ENCODE assay signal across 8 mouse cellular contexts in the genomic region with DNA sequence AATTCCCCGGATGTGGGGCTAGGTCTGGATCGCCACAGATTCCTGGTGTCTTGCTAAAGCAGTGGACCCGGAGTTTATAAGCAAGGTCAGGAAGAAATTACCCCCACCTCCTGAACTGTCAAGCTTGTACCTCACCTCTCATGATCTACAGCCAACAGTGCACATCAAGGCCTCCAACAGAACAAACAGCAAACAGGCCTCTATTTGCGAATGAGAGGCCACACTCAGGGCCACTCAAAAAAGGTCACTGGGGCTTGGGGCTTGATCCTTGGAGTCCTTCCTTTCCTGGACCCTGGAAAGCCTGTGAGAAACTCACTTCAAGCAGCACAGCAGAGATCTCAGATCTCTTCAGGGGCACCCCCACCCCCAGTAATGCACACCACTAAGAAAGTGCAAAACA. TPM values are rescaled to one million over a fixed set of nuclear protein-coding genes. Genes with fewer than 3 reads are reported as not detected.
DNase-seq lines count a peak whose midpoint lies in the region; ATAC-seq and TF ChIP-seq lines count a peak whose summit lies in the region.

No protein-coding gene starts in this region.

- peak overlapping the region; percentile 99 for H3K9ac ChIP-seq in midbrain, embryonic 12.5 days (replicated peaks)

- peak overlapping the region; percentile 97; the same call in 1 of the 2 replicates for H3K4me3 ChIP-seq in kidney, adult 2 months (ENCODE audit: insufficient read depth, low read depth, low read length)
- H3K4me3 ChIP-seq in bone marrow, adult 2 months (replicated peaks; ENCODE audit: control insufficient read depth, low read depth, low read length) = peak overlapping the region; percentile 62
- peak overlapping the region; percentile 95 for H3K4me3 ChIP-seq in hindbrain, embryonic 10.5 days
- H3K4me3 ChIP-seq in midbrain, embryonic 12.5 days = peak overlapping the region; percentile 97

- H3K9me3 ChIP-seq in hindbrain, embryonic 10.5 days = no peaks in the 10 kb centered on the region
- no peaks in the 10 kb centered on the region for H3K9me3 ChIP-seq in midbrain, embryonic 12.5 days

- ATAC-seq in midbrain, embryonic 12.5 days (ENCODE audit: low FRiP score, low read depth) = no peak

- 20% methylated on average over 4 of the region's 4 CpGs for WGBS in kidney, adult 2 months
- 45% methylated on average over 4 of the region's 4 CpGs for WGBS in bone marrow, adult 2 months
- 40% methylated on average over 4 of the region's 4 CpGs for WGBS in hindbrain, embryonic 10.5 days
- WGBS in midbrain, embryonic 12.5 days = 38% methylated on average over 4 of the region's 4 CpGs

- H3K27ac ChIP-seq in kidney, adult 2 months (ENCODE audit: insufficient read depth, low read depth, low read length) = peak overlapping the region; percentile 21; the same call in 1 of the 2 replicates
- H3K27ac ChIP-seq in bone marrow, adult 2 months (ENCODE audit: control insufficient read depth, insufficient read depth, low read depth, low read length, poor library complexity) = no peak overlapping the region
- peak overlapping the region; percentile 99 for H3K27ac ChIP-seq in hindbrain, embryonic 10.5 days
- no peak overlapping the region for H3K27ac ChIP-seq in midbrain, embryonic 12.5 days (replicated peaks)

- no peaks in the 10 kb centered on the region for H3K27me3 ChIP-seq in kidney, adult 2 months (replicated peaks; ENCODE audit: control insufficient read depth, insufficient read depth, low read length)
- H3K27me3 ChIP-seq in hindbrain, embryonic 10.5 days (ENCODE audit: insufficient read depth, poor library complexity, severe bottlenecking) = no peaks in the 10 kb centered on the region
- H3K27me3 ChIP-seq in midbrain, embryonic 12.5 days = no peaks in the 10 kb centered on the region

- TF ChIP-seq POLR2A in kidney, adult 2 months (IDR thresholded peaks at IDR 0.05; ENCODE audit: low read depth, low read length) = no peak
- TF ChIP-seq POLR2A in bone marrow, adult 2 months (IDR thresholded peaks at IDR 0.05; ENCODE audit: borderline replicate concordance, control insufficient read depth, low read depth, low read length) = no peak

- peaks cover 40% of the 10 kb centered on the region for H3K4me1 ChIP-seq in kidney, adult 2 months (ENCODE audit: control insufficient read depth, insufficient read depth, low read length)
- peaks cover 22% of the 10 kb centered on the region for H3K4me1 ChIP-seq in bone marrow, adult 2 months (ENCODE audit: control insufficient read depth, insufficient read depth, low read length)
- peaks cover 64% of the 10 kb centered on the region for H3K4me1 ChIP-seq in hindbrain, embryonic 10.5 days (replicated peaks)
- peaks cover 66% of the 10 kb centered on the region for H3K4me1 ChIP-seq in midbrain, embryonic 12.5 days

- peak overlapping the region; percentile 97 for H3K4me2 ChIP-seq in midbrain, embryonic 12.5 days (replicated peaks)

- TF ChIP-seq CTCF in kidney, adult 2 months (conservative IDR thresholded peaks at IDR 0.05; ENCODE audit: insufficient read depth, insufficient read length, low read depth, low read length) = no peak
- no peak for TF ChIP-seq CTCF in bone marrow, adult 2 months (IDR thresholded peaks at IDR 0.05; ENCODE audit: control insufficient read depth, insufficient read depth, low read length)

- no peaks in the 10 kb centered on the region for H3K36me3 ChIP-seq in kidney, adult 2 months (ENCODE audit: control insufficient read depth, insufficient read depth, low read length)
- H3K36me3 ChIP-seq in hindbrain, embryonic 10.5 days = peaks cover 48% of the 10 kb centered on the region
- peaks cover 19% of the 10 kb centered on the region for H3K36me3 ChIP-seq in midbrain, embryonic 12.5 days

- no peak for DNase-seq in kidney, adult 2 months
- DNase-seq in kidney, postnatal 4 days = no peak
- no peak for DNase-seq in hindbrain, embryonic 10.5 days (ENCODE audit: low spot score)
- no peak for DNase-seq in spleen, postnatal 4 days (ENCODE audit: low spot score in 2 of 2)
- no peak for DNase-seq in left cerebral cortex, adult 9 months (ENCODE audit: low spot score in 2 of 2)
- no peak for DNase-seq in right cerebral cortex, postnatal 36 days (ENCODE audit: low spot score in 2 of 2)

RNA-seq across cellular contexts. Expression of a gene that starts 31.8 kb away (rescaled TPM):
- 11.6 and 15.1 TPM in 2 replicates for polyA plus RNA-seq in kidney, adult 2 months (2012; rRNA removed)
- 0.68 and 1.3 TPM in 2 replicates for polyA plus RNA-seq in bone marrow, adult 2 months (2011; ENCODE audit: insufficient read depth, insufficient read length, low replicate concordance, missing spikeins)
- 9.9 and 16.5 TPM in 2 replicates for polyA plus RNA-seq in hindbrain, embryonic 10.5 days (2016; fragmentation: Nextera tagmentation; extraction: Ambion mirVana)
- 16.7 and 17.3 TPM in 2 replicates for polyA plus RNA-seq in midbrain, embryonic 12.5 days (2016; fragmentation: Nextera tagmentation; extraction: Ambion mirVana)

RNA-seq across cellular contexts. Expression of a gene that starts 33.6 kb away (rescaled TPM):
- polyA plus RNA-seq in kidney, adult 2 months (2012; rRNA removed) = 16.4 and 16.7 TPM in 2 replicates
- 19.3 and 33.0 TPM in 2 replicates for polyA plus RNA-seq in bone marrow, adult 2 months (2011; ENCODE audit: insufficient read depth, insufficient read length, low replicate concordance, missing spikeins)
- 145 and 149 TPM in 2 replicates for polyA plus RNA-seq in hindbrain, embryonic 10.5 days (2016; fragmentation: Nextera tagmentation; extraction: Ambion mirVana)
- 127 and 145 TPM in 2 replicates for polyA plus RNA-seq in midbrain, embryonic 12.5 days (2016; fragmentation: Nextera tagmentation; extraction: Ambion mirVana)

RNA-seq across cellular contexts. Expression of a gene that starts 41.0 kb away (rescaled TPM):
- polyA plus RNA-seq in kidney, adult 2 months (2012; rRNA removed) = 28.7 and 29.7 TPM in 2 replicates
- 30.2 and 41.6 TPM in 2 replicates for polyA plus RNA-seq in bone marrow, adult 2 months (2011; ENCODE audit: insufficient read depth, insufficient read length, low replicate concordance, missing spikeins)
- polyA plus RNA-seq in hindbrain, embryonic 10.5 days (2016; fragmentation: Nextera tagmentation; extraction: Ambion mirVana) = 63.2 and 76.8 TPM in 2 replicates
- polyA plus RNA-seq in midbrain, embryonic 12.5 days (2016; fragmentation: Nextera tagmentation; extraction: Ambion mirVana) = 61.5 and 62.3 TPM in 2 replicates

RNA-seq across cellular contexts. Expression of a gene that starts 47.1 kb away (rescaled TPM):
- 28.1 and 30.3 TPM in 2 replicates for polyA plus RNA-seq in kidney, adult 2 months (2012; rRNA removed)
- 11.0 and 18.8 TPM in 2 replicates for polyA plus RNA-seq in bone marrow, adult 2 months (2011; ENCODE audit: insufficient read depth, insufficient read length, low replicate concordance, missing spikeins)
- 13.6 and 16.9 TPM in 2 replicates for polyA plus RNA-seq in hindbrain, embryonic 10.5 days (2016; fragmentation: Nextera tagmentation; extraction: Ambion mirVana)
- 24.1 and 27.6 TPM in 2 replicates for polyA plus RNA-seq in midbrain, embryonic 12.5 days (2016; fragmentation: Nextera tagmentation; extraction: Ambion mirVana)

Comparison
In these comparisons a context has a peak if more than half of its experiments do, and no peak if none do; other contexts are left out.
1. H3K27ac ChIP-seq: peak in kidney, adult 2 months (single experiment) and hindbrain, embryonic 10.5 days (single experiment); none in bone marrow, adult 2 months (single experiment) and midbrain, embryonic 12.5 days (single experiment).
2. Peak in every context shown above with its lines, with median percentiles within 50 percentile points of each other: H3K4me3 ChIP-seq.